Mouse (Mus musculus) right cerebral cortex, postnatal 14 days (tissue): Measurements from ENCODE around the gene Idh1.
"Not testable (repeated sequence)": the region's sequence is repeated elsewhere in the genome, so short reads cannot be mapped to it uniquely, and the experiment has no call there.

Source experiments
- DNase-seq: peaks from one replicate; pipeline ENCODE4 v3.0.0; 2022

The Idh1 gene

DNA sequence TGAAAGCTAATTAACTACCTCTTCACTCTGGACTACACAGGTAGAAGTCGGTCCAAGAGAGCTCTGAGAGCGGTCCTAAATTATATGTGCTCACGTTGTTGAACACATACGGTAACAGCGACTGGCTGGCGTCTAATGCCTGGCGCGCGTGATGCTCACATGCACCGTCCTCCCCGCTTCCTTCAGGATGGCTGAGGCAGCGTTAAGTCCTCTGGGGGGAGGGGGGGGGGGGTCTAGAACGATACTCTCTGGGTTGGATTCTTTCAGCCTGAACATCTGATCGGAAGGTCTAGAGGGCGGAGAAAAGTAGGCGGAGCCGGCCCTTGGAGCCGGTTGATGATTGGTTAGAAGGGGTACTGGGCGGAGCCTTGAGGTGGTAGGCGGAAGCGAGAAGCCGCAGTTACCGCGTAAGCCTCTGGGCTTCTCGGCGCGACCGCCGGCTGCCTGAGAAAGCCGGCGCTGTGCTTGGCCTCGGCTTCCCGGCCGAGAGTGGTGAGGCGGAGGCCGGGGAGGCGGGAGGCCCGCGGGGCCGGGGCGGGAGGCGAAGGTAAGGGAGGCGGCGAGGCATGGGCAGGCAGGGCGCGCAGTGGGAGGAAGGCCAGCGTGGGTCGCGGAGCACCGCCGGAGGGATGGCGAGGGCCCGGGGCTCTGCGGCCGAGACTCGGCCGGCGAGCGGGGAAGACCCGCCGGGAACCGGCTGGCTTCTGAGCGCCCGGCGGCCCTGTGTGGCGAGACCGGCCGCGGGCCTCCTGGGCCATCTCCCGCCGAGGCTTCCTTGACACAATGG, at the start of gene Idh1, which contains the start of gene Pikfyve:
Gene Idh1, minus strand, starts transcription at position 214 of the 787 bp plus-strand sequence.
Gene Pikfyve, plus strand, starts transcription at position 397 of the 787 bp plus-strand sequence.
- peak; percentile 93 for DNase-seq

DNA sequence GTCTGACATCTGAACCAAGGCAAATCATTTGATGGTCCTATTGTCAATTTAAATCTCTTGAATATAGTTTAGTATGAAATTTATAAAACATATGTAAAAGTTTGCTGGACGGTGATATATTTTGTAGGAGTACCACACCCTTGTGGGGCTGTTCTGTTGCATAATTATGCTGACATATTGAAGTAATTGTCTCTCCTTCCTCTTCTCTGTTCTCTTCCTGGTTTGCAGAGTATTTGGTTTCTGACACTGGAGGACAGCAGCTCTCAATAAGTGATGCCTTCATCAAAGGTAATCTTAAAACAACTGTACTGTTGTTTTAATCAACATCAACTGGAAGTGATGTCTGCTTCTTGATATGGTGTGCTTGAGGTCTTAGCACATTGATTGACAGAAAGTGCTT, 44.3 kb upstream of the Idh1 start:
- DNase-seq = no peak

DNA sequence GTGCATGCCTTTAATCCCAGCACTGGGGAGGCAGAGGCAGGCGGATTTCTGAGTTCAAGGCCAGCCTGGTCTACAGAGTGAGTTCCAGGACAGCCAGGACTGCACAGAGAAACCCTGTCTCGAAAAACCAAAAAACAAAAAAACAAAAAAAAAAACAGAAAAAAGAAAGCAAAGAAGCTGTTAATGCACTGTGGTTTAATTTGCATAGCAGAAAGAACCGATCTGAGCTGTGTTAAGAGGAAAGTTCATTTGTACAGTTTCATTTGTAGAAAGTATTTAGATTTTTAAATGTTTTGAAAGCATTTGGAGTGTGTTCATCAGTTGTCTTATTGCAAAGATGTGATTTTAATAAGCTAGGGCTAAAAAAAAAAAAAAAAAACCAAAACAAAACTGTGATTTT, 43.5 kb upstream of the Idh1 start:
- not testable (repeated sequence) for DNase-seq

DNA sequence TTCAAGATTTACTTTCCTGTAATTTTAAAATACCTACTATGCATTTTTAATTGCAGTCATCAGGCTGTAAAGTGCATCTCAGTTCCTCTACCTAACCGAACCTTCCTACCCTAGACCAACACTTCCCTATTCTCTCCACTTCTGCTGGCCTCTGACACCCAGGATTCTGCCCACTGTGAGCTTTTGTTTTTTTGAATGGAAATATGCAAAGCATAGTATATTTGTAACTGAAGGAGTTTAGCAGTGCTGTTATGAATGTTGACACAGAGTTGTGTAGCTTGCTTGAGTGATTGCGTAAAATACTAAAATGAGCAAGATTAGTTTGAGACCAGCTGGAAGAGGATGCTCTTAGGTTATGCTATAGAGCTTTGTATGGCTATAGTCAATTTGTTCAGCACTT, 41.4 kb upstream of the Idh1 start:
- no peak for DNase-seq

DNA sequence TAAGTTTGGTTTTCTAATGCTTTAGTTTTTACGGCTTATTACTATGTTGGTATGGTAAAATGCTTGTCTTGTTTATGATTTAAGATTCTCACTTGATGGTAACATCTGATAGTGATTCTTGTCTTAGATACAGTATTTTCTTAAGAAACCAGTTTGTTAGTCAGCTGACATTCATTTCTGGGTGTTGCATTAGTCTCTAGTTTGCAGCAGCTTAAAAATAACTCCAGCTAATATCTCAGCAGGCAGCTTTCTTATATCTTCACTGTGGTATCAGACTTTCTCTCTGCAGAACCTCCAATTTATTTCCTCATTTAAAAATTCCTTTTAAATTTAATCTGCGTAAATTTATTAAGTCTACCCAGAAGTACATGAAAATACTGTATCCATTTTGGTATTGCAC, 37.4 kb upstream of the Idh1 start:
- no peak for DNase-seq

DNA sequence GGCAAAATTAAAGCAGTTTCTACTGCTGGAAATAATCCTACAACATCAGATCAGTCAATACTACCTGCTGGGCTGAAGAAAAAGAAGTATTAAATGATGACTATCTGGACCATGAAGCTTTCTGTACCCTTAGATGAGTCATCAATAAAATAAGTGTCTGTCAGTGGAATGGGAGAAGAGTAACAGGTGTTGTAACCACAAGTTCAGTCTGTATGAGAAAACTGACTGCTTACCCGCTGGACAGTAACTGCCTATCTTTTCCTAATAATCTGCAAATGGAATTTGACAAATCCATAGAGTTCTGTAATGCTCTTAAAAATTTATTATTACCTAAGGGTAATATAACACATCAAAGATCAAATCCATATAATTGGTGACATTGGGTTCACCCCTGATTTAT, 31.7 kb upstream of the Idh1 start:
- no peak for DNase-seq

DNA sequence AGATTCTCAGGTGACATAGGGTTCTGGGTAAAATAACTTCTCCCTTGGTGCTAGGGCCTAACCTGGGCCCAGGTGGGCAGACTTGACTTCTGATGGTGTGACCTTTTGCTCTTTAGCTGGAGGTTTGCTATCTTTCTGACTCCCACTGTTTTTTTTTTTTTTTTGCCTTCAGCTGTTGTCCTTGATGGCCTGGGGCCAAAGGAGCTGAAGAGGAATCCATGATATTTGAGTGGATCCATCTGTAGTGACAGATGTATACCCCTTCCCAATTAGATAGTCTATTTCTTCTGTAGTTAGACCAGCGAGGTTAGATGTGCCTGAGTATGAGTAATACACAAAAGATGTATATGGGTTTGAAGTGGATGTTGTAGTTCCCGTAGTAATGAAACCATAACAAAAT, 31.3 kb upstream of the Idh1 start:
- DNase-seq = no peak

DNA sequence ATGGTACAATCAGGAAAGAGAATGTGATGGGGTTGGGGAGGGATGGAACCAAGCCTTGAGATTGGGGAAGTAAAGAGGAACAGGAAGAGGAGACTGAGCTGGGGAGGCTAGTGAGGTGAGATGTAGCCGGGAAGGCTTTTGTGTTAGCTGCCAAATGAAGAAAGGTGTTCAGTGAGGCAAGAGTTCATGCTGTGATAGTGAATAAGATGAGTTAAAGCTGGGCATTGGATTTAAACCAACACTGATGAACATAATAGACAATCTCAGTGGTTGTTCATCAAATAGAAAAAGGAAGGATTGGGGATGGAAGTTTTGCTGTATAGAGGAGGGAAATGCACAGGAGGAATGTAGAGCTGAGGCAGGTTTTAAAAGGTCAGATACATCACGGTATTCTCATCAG, 26.9 kb upstream of the Idh1 start:
- DNase-seq = no peak

DNA sequence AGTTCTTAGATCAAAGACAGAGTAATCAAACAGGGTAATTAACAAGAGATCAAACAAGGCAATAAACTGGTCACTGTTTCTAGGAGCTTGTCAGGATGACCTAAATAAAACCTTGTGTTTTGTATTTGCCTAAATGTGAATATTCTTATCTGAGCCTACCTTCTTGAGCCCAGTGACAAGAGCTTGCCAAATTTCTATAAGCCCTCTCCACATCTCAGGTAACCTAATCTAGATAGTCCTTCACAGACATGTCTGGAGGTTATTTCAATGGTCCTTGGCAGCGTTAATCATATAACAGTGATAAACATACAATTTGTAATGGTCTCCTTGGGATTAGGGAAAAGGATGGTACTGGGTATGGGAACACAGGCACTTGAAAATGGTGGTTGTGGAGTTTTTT, 18.0 kb upstream of the Idh1 start:
- no peak for DNase-seq

DNA sequence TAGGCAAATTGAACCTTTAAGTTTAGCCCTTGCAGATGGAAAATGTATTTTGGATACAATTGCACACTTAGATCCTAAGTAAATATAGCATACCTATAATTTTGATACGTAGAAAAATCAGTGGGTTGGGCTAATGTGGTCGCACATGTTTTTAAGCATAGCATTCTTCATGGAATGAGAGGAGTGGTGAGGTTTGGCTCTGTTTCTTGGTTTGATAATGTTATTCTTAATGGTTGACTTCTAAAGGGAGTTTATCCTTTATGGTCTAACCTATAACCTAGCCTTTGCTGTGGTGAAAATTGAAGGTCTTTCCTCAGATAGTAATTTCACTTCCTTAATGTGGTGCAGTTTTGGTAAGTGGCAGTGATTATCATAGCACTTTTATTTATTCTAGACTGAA, 12.6 kb upstream of the Idh1 start:
- DNase-seq = no peak

DNA sequence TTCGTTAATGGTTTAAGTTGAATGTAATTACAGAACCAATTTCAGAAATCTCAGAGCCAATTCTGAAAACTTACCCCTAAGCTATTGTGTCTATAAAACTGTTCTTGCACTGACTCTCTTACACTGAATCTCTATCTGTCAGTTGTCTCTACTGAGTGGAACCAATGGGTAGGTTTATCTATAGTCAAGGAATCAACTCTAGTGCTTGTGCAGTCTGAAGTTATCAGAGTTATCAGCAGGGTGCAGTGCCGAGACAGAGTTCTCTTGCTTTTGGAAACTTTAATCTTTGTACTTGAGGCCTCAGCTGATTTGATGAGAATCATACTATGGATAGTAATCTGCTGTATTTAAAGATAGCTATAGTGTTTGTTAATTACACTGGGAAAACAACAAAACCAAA, 12.1 kb upstream of the Idh1 start:
- no peak for DNase-seq

DNA sequence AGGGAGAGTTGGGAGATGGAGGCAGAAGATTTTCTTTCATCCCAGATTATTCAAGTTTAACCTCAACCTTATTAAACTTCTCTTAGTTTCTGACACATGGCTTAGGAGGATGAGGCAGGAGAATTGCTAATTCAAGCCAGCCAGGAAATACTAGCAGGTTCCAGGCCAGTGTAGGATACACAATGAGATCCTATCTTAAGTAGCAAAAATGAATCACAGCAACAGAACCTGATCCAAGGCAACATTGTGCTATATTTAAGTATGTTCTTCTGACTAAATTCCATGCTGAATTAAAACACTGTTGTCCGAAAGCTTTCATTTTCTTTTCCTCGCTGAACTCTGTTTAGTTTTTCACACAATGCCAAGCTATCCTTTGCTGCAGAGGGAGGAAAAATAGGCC, 6.9 kb upstream of the Idh1 start:
- no peak for DNase-seq

DNA sequence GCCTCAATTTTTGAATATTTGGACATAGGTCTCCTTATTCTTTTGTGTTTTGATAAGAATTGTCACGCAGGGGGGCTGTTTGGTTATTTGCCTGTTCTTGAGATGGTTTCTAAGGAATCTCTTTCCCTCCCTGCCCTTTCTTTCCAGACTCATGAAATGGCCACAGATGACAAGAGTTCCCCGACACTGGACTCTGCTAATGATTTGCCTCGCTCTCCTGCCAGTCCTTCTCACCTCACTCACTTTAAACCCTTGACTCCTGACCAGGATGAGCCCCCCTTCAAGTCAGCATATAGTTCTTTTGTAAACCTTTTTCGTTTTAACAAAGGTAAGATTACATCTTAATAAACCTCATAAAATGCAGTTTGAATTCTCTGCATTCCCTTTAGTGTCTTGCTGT, 3.9 kb upstream of the Idh1 start:
- DNase-seq = no peak

DNA sequence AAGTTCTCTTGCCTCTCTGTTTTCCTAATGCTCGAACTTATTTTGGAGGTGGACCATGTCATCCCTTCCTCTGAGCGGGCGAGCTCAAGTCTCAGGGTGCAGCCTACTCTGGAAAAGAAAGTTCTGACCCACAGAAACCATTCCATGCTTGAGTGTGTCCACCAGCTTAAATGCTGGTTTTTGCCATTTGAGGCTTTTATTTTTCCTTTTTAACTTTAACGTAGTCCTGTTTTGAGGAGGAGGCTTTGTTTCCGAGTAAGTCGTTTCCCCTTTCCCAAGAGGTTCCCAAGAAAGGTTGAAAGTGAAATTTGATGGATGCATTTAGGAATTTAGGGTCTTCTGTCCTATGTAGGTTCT, 752 bp upstream of the Idh1 start:
- no peak for DNase-seq

DNA sequence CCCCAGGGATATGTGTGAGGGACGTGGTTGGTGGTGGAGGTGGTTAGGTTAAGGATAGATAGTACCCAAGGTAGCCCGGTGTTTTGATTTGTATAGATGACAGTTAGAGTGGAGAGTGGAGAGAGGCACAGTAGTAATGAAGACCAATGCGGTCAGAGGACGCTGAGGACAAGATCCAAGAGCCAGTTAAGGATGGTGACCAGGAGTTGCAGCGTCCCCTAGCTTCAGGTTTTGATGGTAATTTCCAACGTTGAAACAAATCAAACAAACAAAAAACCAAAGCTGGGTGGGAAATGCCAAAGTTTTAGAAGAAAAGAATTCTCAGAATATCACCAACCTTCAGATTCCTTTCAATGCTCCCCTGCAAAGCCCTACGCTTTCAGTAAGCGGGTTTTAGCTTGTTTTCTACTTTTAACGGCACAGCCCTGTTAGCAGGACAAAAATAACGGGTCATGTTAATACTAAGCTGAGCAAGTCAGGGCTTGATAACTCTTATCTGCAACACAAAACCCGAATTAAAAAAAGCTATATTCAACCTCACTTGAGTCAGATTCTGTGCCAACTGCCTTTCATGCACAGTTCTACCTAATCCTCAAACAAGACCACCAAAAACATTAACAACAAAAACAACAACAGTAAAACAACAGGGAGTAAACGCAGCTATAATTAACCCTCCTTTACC, 635 bp downstream of the Idh1 start:
- DNase-seq = no peak

DNA sequence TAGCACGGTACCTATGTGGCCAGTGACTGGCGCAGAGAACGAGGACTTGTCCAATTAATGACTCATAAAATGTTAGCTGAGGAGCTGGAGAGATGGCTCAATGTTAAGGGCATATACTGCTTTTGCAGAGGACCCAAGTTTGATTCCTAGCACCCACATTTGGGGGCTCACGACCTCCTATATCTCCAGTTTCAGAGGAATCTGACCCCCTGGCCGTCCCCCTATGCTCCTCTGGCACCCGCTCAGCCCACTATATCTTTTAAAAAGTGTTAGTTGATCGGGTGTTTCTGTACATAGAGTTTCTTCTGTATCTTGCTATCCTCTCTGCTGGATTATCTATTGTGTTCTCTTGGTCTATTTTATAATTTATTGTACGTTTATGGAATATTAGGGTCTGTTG, 1.3 kb downstream of the Idh1 start:
- DNase-seq = no peak

DNA sequence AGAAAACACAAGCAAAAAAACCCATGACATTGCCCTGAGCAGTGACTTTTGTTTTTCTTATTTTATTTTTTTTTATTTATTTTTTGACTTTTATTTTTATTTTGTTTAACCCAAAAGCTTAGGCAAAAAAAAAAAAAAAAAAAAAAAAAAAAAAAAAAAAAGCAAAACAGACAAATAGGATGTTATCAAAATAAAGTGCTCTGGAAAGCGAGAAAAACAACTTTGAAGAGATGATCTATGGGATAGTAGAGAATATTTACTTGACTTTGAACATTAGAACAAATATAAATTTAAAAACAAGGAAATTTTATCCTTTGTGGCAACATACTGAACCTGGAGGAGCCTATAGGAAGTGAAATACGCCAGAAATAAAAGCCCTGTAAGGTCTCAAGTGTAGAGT, 2.3 kb downstream of the Idh1 start:
- no peak for DNase-seq

DNA sequence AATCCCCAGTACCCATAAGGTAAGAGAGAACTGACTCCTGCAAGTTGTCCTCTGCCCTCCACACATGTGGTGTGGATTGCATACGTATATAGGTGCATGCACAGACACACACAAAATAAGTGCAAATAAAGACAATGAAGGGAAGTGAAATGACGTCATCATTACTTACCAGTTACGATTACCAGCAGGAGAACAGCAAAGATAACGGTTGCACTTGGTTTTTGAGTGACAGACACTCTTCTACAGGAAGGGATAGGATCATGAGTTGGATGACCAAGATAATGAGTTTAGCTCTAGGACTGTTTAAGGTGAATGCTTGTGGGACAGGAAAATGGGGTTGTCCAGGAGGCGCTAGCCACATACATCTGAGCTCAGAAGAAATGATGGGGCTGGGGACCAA, 4.8 kb downstream of the Idh1 start:
- no peak for DNase-seq

DNA sequence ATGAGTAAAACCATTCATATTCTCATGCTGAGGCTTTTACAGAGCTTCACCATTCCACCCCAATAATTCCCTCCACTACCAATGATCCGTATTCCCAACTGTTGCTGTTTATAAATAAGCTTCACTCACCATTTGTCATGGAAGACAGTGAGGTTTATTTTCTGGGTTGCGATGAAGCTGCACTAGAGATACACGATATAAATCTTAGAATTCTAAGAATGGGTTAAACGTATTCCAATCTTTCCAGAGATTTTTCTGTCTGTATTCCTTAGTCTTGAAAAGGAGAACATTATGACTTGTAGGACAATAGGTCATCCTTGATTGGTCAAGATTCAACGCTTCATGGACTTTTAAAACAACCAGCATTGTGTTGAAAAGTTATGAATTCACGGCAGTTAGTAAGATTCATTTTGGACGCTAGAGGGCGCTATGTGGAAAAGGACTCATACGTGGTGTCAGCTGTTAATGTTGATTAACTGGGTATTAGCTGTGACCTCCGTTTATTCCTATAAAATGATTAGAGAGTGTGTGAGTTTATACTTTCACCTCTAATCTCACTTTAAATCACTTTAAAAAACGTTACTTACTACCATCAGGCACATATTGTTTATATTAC, 6.6 kb downstream of the Idh1 start:
- DNase-seq = peak; percentile 45

DNA sequence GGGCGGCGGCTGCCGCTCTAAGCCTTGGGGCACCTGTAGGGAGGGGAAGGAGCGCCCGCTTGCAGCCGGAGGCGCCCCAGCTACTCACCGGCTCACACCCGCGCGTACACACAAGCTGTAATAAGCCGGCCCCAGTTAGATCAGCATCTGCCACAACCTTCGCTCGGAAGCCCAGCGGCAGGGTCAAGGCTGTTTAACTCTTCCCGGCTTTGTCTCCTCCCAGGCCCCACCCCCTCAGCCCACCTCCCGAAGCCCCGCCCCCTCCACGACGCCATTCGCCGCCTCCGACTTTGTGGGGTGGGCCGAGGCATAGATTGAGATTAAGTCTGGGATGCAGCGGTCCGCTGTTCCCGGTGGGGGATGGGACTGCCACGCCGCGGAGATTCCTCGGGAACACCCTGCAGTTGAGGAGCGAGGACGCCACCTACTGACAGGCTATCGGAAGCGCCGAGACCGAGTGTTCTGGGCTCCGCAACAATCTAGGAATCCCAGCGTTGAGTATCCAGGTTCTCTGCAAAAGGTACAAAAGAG, 7.3 kb downstream of the Idh1 start:
- DNase-seq = peak; percentile 99

DNA sequence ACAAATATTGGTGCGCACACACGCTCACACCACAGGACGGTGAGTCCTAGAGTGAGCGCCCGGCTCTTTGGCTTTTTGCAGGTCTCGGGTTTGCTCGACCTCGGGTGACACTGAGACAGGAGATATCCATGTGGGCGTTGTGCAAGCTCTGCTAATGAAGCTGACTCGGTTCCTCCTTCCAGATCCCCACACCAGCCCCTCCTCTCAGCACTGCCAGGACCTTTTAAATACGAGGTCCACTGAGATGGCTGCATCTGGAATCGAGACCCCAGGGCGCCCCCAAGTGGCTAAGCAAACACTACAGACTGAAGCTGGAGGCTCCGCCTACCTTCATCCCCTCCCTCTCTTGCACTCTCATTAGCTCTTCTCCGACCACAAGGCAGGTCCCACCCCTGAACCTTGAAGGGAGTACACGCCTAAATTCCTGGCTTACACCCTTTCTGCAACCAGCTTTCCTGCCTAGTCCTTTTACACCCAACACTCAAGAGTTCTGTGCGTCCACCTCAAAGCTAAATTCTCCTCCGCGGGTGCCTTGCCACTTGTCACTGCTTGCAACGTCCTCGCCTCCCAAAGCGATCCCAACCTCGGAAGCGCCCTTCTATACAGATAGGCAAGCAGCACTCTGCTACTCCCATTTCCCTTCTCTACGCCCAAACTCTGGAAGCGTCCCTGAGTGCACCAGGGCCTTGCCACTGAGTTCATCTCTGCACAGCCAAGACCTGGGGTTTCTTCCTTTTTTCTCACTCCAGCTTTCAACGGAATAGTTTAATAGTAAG, 8.0 kb downstream of the Idh1 start:
- peak; percentile 88 for DNase-seq

DNA sequence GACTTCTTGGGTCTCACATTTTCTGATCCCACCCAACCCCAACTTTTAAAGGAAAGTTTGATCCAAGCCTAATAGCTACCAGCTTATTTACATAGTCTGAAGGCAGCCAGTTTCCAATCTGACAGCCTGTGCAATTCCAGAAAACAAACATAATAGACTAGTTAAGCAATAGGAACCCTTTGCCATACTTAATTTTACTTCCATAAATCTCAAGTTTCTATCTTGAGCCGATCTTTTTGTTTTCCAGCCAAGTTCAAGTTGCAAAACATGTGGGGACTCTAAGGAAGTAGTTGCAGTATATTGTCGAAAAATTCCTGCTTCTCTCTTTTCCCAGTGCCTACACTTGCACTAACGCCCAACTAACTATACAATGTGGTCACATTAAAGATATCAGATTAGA, 8.8 kb downstream of the Idh1 start:
- DNase-seq = no peak

DNA sequence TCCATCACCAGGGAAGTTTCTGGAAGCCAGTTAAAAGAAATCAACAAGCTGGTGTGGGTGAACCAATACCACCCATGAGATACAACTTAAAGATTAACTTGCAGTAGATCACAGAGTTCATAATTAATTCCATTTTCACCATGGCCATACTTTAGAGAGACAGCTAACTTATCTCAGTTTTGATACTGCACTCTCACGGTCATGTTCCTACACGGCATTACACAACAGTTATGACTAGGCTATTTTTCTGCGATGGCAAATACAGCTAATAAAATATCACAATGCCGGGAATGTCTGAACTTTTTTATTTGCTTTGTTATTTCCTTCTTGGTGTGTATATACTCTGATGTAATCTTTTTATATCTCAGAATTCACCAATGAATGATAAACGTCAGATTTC, 9.4 kb downstream of the Idh1 start:
- DNase-seq = no peak
